Mouse (Mus musculus): ENCODE results near the gene Myl7. TPM values are rescaled to one million over a fixed set of nuclear protein-coding genes. Genes with fewer than 3 reads are reported as not detected.

Myl7 gene
- polyA plus RNA-seq, 1 experiment = 0.43 TPM

GRCm38 (mm10) chr11:5848741-5849140 is 49.8 kb downstream of the Myl7 start:
- no peak overlapping the region for H3K27ac ChIP-seq (ENCODE audit: control insufficient read depth, insufficient read depth, low read depth, low read length)
- TF ChIP-seq POLR2A (IDR thresholded peaks at IDR 0.05; ENCODE audit: control insufficient read depth, low read depth, low read length) (no peak), CTCF (IDR thresholded peaks at IDR 0.05; ENCODE audit: control insufficient read depth, insufficient read depth, insufficient replicate concordance, low read depth, low read length) (no peak)
- H3K4me1 ChIP-seq (ENCODE audit: control insufficient read depth, insufficient read depth, low read length) = no peaks in the 10 kb centered on the region; the same call in none of the 2 replicates
- H3K4me3 ChIP-seq (ENCODE audit: control insufficient read depth, low read depth, low read length) = no peak overlapping the region
- no peaks in the 10 kb centered on the region for H3K27me3 ChIP-seq (ENCODE audit: control insufficient read depth, insufficient read depth, low read length)
- no peaks in the 10 kb centered on the region for H3K36me3 ChIP-seq (ENCODE audit: control insufficient read depth, insufficient read depth, low read length)

GRCm38 (mm10) chr11:5846639-5847345 is 51.8 kb downstream of the Myl7 start:
- no peaks in the 10 kb centered on the region; the same call in 1 of the 2 replicates for H3K4me1 ChIP-seq (ENCODE audit: control insufficient read depth, insufficient read depth, low read length)
- no peak for TF ChIP-seq POLR2A (IDR thresholded peaks at IDR 0.05; ENCODE audit: control insufficient read depth, low read depth, low read length)
- no peak for TF ChIP-seq CTCF (IDR thresholded peaks at IDR 0.05; ENCODE audit: control insufficient read depth, insufficient read depth, insufficient replicate concordance, low read depth, low read length)

More at GRCm38 (mm10) chr11:5846639-5847345, 51.8 kb downstream of the Myl7 start:
- no peak overlapping the region for H3K4me3 ChIP-seq (ENCODE audit: control insufficient read depth, low read depth, low read length)
- H3K27ac ChIP-seq (ENCODE audit: control insufficient read depth, insufficient read depth, low read depth, low read length) = no peak overlapping the region
- no peaks in the 10 kb centered on the region for H3K36me3 ChIP-seq (ENCODE audit: control insufficient read depth, insufficient read depth, low read length)
- H3K27me3 ChIP-seq (ENCODE audit: control insufficient read depth, insufficient read depth, low read length) = no peaks in the 10 kb centered on the region

Other genes with a start within 250 kb of the Myl7 start
- gene Mrps24, start 183.1 kb downstream of the Myl7 start, polyA plus RNA-seq (2012; rRNA removed) = 18.4 and 26.3 TPM in 2 replicates
- 7.6 and 8.8 TPM in 2 replicates for gene Urgcp, start 136.4 kb downstream of the Myl7 start, polyA plus RNA-seq (2012; rRNA removed)
- gene Dbnl, start 110.3 kb downstream of the Myl7 start, polyA plus RNA-seq (2012; rRNA removed) = 19.6 and 22.3 TPM in 2 replicates
- gene Pgam2, start 95.0 kb downstream of the Myl7 start, polyA plus RNA-seq (2012; rRNA removed) = 1,767 and 1,838 TPM in 2 replicates
- gene Polm, start 60.8 kb downstream of the Myl7 start, polyA plus RNA-seq (2012; rRNA removed) = 2.3 and 3.0 TPM in 2 replicates
- gene Aebp1, start 36.8 kb downstream of the Myl7 start, polyA plus RNA-seq (2012; rRNA removed) = 5.9 and 8.6 TPM in 2 replicates
- 88.8 and 109 TPM in 2 replicates for gene Pold2, start 20.5 kb downstream of the Myl7 start, polyA plus RNA-seq (2012; rRNA removed)
- 5.0 and 6.6 TPM in 2 replicates for gene Gck, start 51.3 kb upstream of the Myl7 start, polyA plus RNA-seq (2012; rRNA removed)
- gene Ykt6, start 56.9 kb upstream of the Myl7 start, polyA plus RNA-seq (2012; rRNA removed) = 31.7 and 33.7 TPM in 2 replicates
- gene Camk2b, start 167.6 kb upstream of the Myl7 start, polyA plus RNA-seq (2012; rRNA removed) = 3.4 and 3.5 TPM in 2 replicates

Measured in testis, adult 2 months (tissue).